Comparison of ENCODE assay signal across 16 mouse cellular contexts in the genomic region with DNA sequence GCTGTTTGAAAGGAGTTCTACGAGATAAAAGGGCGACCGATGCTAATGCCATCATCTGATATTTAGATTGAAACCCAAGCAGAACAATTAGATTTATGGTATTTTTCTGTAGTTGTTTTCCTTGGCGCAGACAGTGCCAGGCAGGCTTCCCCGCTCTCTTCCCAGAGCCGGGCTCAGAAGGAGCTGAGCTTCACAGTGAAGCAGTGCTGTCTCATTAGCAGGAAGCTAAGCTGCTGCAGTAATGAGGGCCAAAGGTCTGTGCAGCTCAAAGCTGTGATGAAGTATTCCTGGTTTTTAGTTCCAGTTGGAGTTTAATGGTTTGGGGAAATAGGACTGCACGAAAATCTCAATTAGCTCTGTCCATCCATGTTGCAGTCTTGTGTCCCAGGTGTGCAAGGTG.
DNase-seq lines count a peak whose midpoint lies in the region; ATAC-seq and TF ChIP-seq lines count a peak whose summit lies in the region.
"Had no signal": no experiment of that assay in that cellular context is flagged by ENCODE, and none has a peak within 500 bp of the region (broad histone marks: within the 10 kb centered on the region; RNA-seq: fewer than 3 reads in every experiment).

No protein-coding gene starts in this region.

- no peak overlapping the region for H3K9ac ChIP-seq in hindbrain, embryonic 12.5 days
- H3K9ac ChIP-seq in hindbrain, postnatal 0 days (replicated peaks; ENCODE audit: low read length) = no peak overlapping the region
- H3K9ac ChIP-seq in neural tube, embryonic 13.5 days = no peak overlapping the region
- H3K9ac ChIP-seq: embryonic facial prominence, embryonic 12.5 days; lung, embryonic 14.5 days had no signal

- H3K36me3 ChIP-seq in hindbrain, embryonic 12.5 days = no peaks in the 10 kb centered on the region
- no peaks in the 10 kb centered on the region for H3K36me3 ChIP-seq in hindbrain, postnatal 0 days (ENCODE audit: insufficient read depth, low read length)
- no peaks in the 10 kb centered on the region for H3K36me3 ChIP-seq in neural tube, embryonic 13.5 days
- no peaks in the 10 kb centered on the region for H3K36me3 ChIP-seq in small intestine, adult 2 months (ENCODE audit: control insufficient read depth, insufficient read depth, low read length)
- H3K36me3 ChIP-seq: embryonic facial prominence, embryonic 12.5 days had no signal

- no peak overlapping the region for H3K4me2 ChIP-seq in hindbrain, embryonic 12.5 days (replicated peaks)
- H3K4me2 ChIP-seq in hindbrain, postnatal 0 days (ENCODE audit: low read depth, low read length) = no peak overlapping the region
- no peak overlapping the region for H3K4me2 ChIP-seq in neural tube, embryonic 13.5 days
- H3K4me2 ChIP-seq: embryonic facial prominence, embryonic 12.5 days; lung, embryonic 14.5 days had no signal

- no peak for DNase-seq in hindbrain, postnatal 0 days (ENCODE audit: low spot score)
- no peak for DNase-seq in neural tube, embryonic 10.5 days (ENCODE audit: extremely low spot score, low spot score)
- peak; percentile 53 for DNase-seq in kidney, postnatal 14 days
- DNase-seq in spleen, postnatal 14 days (ENCODE audit: low spot score in 2 of 2) = no peak
- DNase-seq in T-cell, adult 2 months (ENCODE audit: low spot score) = no peak
- DNase-seq: gastrocnemius, adult 2 months; heart, adult 18-20 months; liver; lung, embryonic 14.5 days; right cerebral cortex, postnatal 14 days; thymus, postnatal 4 days had no signal

- 75% methylated on average over 7 of the region's 7 CpGs for WGBS in hindbrain, embryonic 12.5 days
- 76% methylated on average over 7 of the region's 7 CpGs for WGBS in hindbrain, postnatal 0 days
- 56% methylated on average over 7 of the region's 7 CpGs for WGBS in neural tube, embryonic 13.5 days
- 33% methylated on average over 7 of the region's 7 CpGs for WGBS in small intestine, adult 2 months

- H3K4me1 ChIP-seq in hindbrain, embryonic 12.5 days = peaks cover 33% of the 10 kb centered on the region
- H3K4me1 ChIP-seq in hindbrain, postnatal 0 days (ENCODE audit: insufficient read depth, low read length) = peaks cover 16% of the 10 kb centered on the region
- H3K4me1 ChIP-seq in neural tube, embryonic 13.5 days (replicated peaks) = peaks cover 64% of the 10 kb centered on the region
- H3K4me1 ChIP-seq in small intestine, adult 2 months (ENCODE audit: control insufficient read depth, insufficient read depth, insufficient read length, low read length) = peaks cover 38% of the 10 kb centered on the region
- H3K4me1 ChIP-seq: embryonic facial prominence, embryonic 12.5 days had no signal

- no peak for ATAC-seq in hindbrain, embryonic 12.5 days (ENCODE audit: low FRiP score)
- no peak for ATAC-seq in hindbrain, postnatal 0 days
- no peak for ATAC-seq in neural tube, embryonic 13.5 days (ENCODE audit: low read depth)
- ATAC-seq: Patski had no signal

- no peaks in the 10 kb centered on the region for H3K27me3 ChIP-seq in hindbrain, embryonic 12.5 days
- no peaks in the 10 kb centered on the region for H3K27me3 ChIP-seq in hindbrain, postnatal 0 days (ENCODE audit: insufficient read depth, low read length)
- H3K27me3 ChIP-seq in neural tube, embryonic 13.5 days = no peaks in the 10 kb centered on the region
- no peaks in the 10 kb centered on the region for H3K27me3 ChIP-seq in small intestine, adult 2 months (ENCODE audit: control insufficient read depth, insufficient read depth, low read length)
- H3K27me3 ChIP-seq: embryonic facial prominence, embryonic 12.5 days; Patski had no signal

- H3K4me3 ChIP-seq in hindbrain, embryonic 12.5 days = no peak overlapping the region
- no peak overlapping the region for H3K4me3 ChIP-seq in hindbrain, postnatal 0 days (ENCODE audit: low read length)
- no peak overlapping the region for H3K4me3 ChIP-seq in neural tube, embryonic 13.5 days
- no peak overlapping the region for H3K4me3 ChIP-seq in small intestine, adult 2 months (ENCODE audit: low read depth, low read length)
- H3K4me3 ChIP-seq: embryonic facial prominence, embryonic 12.5 days; gastrocnemius, adult 2 months had no signal

- no peak for TF ChIP-seq POLR2A in small intestine, adult 2 months (IDR thresholded peaks at IDR 0.05; ENCODE audit: low read depth, low read length)

- H3K27ac ChIP-seq in hindbrain, embryonic 12.5 days = peak overlapping the region; percentile 56
- no peak overlapping the region for H3K27ac ChIP-seq in hindbrain, postnatal 0 days
- peak overlapping the region; percentile 46; the same call in 1 of the 2 replicates for H3K27ac ChIP-seq in neural tube, embryonic 13.5 days (replicated peaks)
- H3K27ac ChIP-seq in small intestine, adult 2 months (ENCODE audit: insufficient read depth, low read depth, low read length) = peak overlapping the region; percentile 81
- H3K27ac ChIP-seq: embryonic facial prominence, embryonic 12.5 days; gastrocnemius, adult 2 months had no signal

- no peak for TF ChIP-seq CTCF in hindbrain, postnatal 0 days (IDR thresholded peaks at IDR 0.05; ENCODE audit: low read depth)
- no peak for TF ChIP-seq CTCF in small intestine, adult 2 months (IDR thresholded peaks at IDR 0.05; ENCODE audit: extremely low read depth, insufficient read length, insufficient replicate concordance, low read depth, low read length)

- no peaks in the 10 kb centered on the region for H3K9me3 ChIP-seq in hindbrain, embryonic 12.5 days (replicated peaks)
- H3K9me3 ChIP-seq in hindbrain, postnatal 0 days (ENCODE audit: low read length) = no peaks in the 10 kb centered on the region
- H3K9me3 ChIP-seq in neural tube, embryonic 13.5 days = no peaks in the 10 kb centered on the region
- H3K9me3 ChIP-seq: embryonic facial prominence, embryonic 12.5 days had no signal
